Mouse (Mus musculus) liver, embryonic 13.5 days (tissue): ENCODE measurements around the gene Eva1b. TPM values are rescaled to one million over a fixed set of nuclear protein-coding genes. Genes with fewer than 3 reads are reported as not detected.
A peak's percentile ranks its signal among the peaks of the same experiment; 100 is the strongest.

Experiments
- ATAC-seq: fragments of 200-750 bp; cut with Nextera tagmentation; 2 replicates; pipeline ENCODE4 v1.8.0; 2017; ENCODE audit warnings: low read depth, mild to moderate bottlenecking, moderate number of reproducible peaks, moderate library complexity
- DNase-seq: peaks from one replicate; pipeline ENCODE4 v3.0.0; 2022
- H3K27ac ChIP-seq: fragments of 300-500 bp; sonication (generic); 2 replicates; pipeline ENCODE4 v1.5.1; 2015; ENCODE audit warnings: moderate library complexity, mild to moderate bottlenecking, inconsistent platforms
- H3K27me3 ChIP-seq: fragments of 300-500 bp; sonication (generic); 2 replicates; pipeline ENCODE4 v1.6.1; 2015; ENCODE audit warnings: mild to moderate bottlenecking, inconsistent platforms
- H3K36me3 ChIP-seq: fragments of 300-500 bp; sonication (generic); 2 replicates; pipeline ENCODE4 v1.6.1; 2015; ENCODE audit warnings: mild to moderate bottlenecking, inconsistent platforms
- H3K4me1 ChIP-seq: fragments of 300-500 bp; sonication (generic); replicated peaks from 2 replicates; pipeline ENCODE4 v1.6.1; 2015; ENCODE audit warnings: inconsistent platforms
- H3K4me2 ChIP-seq: fragments of 300-500 bp; sonication (generic); 2 replicates; pipeline ENCODE4 v1.6.1; 2015; ENCODE audit warnings: inconsistent platforms, mild to moderate bottlenecking, moderate library complexity
- H3K4me3 ChIP-seq: fragments of 300-500 bp; sonication (generic); replicated peaks from 2 replicates; pipeline ENCODE4 v1.5.1; 2015; ENCODE audit warnings: mild to moderate bottlenecking, inconsistent platforms
- H3K9ac ChIP-seq: fragments of 300-500 bp; sonication (generic); 2 replicates; pipeline ENCODE4 v1.6.1; 2015; ENCODE audit warnings: mild to moderate bottlenecking, inconsistent platforms
- H3K9me3 ChIP-seq: fragments of 300-500 bp; sonication (generic); replicated peaks from 2 replicates; pipeline ENCODE4 v1.6.1; 2016; ENCODE audit warnings: inconsistent platforms
- WGBS: fragments of 180-500 bp; shearing (Covaris S2); methylation state at CpG from one replicate; pipeline ENCODE4 v1.1.7; 2015; ENCODE audit not compliant: insufficient replicate concordance; 5-methylcytosine and 5-hydroxymethylcytosine counted together
- polyA plus RNA-seq: library from polyadenylated mRNA; unstranded; fragments of >200 nt; fragmentation: Nextera tagmentation; extraction: Ambion mirVana; gene quantifications from 2 replicates; pipeline ENCODE4 v1.2.1, GENCODE M21; 2015

Eva1b gene
- polyA plus RNA-seq = 11.8 and 13.3 TPM in 2 replicates

DNA sequence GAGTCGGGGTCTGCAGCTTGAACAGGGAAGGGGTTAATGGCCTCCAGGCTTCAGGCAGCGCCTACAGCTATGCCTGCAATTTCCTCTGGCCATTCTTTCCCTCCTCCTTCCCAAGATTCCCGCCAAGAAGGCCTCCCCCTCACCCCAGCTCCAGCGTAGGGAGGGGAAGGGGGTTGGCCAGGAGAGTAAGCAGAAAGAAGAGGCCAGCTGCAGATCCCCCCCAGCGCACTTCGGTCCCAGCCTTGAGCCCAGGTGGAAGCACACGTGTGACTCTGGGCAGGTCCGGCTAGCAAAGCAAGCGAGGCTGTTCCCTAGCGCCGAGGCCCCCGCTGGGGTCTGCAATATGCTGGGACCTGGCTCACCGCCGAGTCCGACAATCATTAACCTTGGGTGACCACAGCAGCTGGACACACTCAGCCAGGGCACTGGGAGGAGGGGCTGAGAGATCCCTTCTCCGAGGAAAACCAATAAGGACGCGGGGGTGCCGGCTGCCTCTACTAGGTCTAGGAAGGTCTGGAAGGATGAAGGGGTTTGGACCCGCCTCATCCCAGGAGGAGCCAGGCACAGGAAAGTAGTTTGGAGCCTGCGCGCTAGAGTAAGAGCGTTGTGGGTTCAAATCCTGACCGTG, at the start of gene Eva1b:
TSS of gene Eva1b (plus strand) at position 212 of the 628 bp plus-strand sequence.
- no peaks in the 10 kb centered on the region for H3K9me3 ChIP-seq
- H3K27me3 ChIP-seq = peaks cover 50% of the 10 kb centered on the region
- peak within 1 kb of the TSS; percentile 61 for H3K9ac ChIP-seq
- peak within 1 kb of the TSS; percentile 67 for H3K27ac ChIP-seq
- ATAC-seq (peak; percentile 66), DNase-seq (no peak)
- no peaks in the 10 kb centered on the region for H3K36me3 ChIP-seq
- WGBS = 23% methylated on average over 24 of the region's 24 CpGs
- H3K4me1 ChIP-seq = peaks cover 32% of the 10 kb centered on the region
- H3K4me3 ChIP-seq = peak within 1 kb of the TSS; percentile 58
- peak within 1 kb of the TSS; percentile 67 for H3K4me2 ChIP-seq

DNA sequence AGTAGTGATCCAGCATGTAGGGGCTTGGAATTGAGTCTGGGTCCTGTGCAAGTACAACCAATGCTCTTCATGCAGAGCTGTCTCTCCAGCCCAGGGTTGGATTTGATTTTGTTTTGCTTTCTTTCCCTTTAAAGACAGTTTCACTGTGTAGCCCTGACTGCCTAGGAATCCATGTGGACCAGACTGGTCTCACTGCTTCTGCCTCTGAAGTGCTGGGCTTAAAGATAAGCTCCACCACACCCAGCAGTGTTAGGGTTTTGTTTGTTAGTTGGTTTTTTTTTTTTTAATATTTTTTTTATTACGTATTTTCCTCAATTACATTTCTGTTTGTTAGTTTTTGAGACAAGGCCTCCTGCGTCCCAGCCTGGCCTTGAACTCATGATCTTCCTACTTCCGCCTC, 48.2 kb upstream of the Eva1b start:
- DNase-seq = peak; percentile 51
- ATAC-seq = no peak; the same call in 1 of the 2 replicates
- Histone ChIP-seq H3K9me3 (no peaks in the 10 kb centered on the region), H3K27me3 (no peaks in the 10 kb centered on the region), H3K4me1 (peaks cover 72% of the 10 kb centered on the region), H3K4me2 (peak overlapping the region; percentile 46), H3K4me3 (peak overlapping the region; percentile 13; the same call in 1 of the 2 replicates), H3K36me3 (peaks cover 14% of the 10 kb centered on the region), H3K9ac (peak overlapping the region; percentile 56), H3K27ac (peak overlapping the region; percentile 98)
- 46% methylated on average over 3 of the region's 3 CpGs for WGBS

DNA sequence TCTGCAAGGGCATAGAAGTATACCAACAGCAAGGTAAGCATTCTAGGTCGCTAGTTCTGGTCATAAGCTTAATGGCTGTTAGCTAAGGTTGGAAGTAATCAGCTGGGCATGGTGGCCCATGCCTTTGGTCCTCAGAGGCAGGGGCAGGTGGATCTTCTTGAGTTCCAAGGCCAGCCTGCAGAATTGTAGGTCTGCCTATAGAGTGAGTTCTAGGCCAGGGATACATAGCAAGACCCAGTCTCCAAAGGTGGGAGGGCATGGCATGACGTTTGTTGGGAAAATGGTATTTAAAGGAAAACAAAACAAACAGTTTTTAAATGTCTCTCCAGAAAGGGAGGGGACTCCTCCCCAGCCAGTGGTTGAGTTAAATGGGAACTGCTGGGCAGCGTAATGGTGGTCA, 46.8 kb upstream of the Eva1b start:
- Histone ChIP-seq H3K9ac (no peak overlapping the region), H3K4me1 (peaks cover 86% of the 10 kb centered on the region), H3K9me3 (no peaks in the 10 kb centered on the region), H3K27ac (peak overlapping the region; percentile 98), H3K27me3 (no peaks in the 10 kb centered on the region), H3K36me3 (peaks cover 14% of the 10 kb centered on the region), H3K4me2 (no peak overlapping the region), H3K4me3 (no peak overlapping the region)
- no peak for ATAC-seq
- no peak for DNase-seq
- 81% methylated on average over 3 of the region's 3 CpGs for WGBS

DNA sequence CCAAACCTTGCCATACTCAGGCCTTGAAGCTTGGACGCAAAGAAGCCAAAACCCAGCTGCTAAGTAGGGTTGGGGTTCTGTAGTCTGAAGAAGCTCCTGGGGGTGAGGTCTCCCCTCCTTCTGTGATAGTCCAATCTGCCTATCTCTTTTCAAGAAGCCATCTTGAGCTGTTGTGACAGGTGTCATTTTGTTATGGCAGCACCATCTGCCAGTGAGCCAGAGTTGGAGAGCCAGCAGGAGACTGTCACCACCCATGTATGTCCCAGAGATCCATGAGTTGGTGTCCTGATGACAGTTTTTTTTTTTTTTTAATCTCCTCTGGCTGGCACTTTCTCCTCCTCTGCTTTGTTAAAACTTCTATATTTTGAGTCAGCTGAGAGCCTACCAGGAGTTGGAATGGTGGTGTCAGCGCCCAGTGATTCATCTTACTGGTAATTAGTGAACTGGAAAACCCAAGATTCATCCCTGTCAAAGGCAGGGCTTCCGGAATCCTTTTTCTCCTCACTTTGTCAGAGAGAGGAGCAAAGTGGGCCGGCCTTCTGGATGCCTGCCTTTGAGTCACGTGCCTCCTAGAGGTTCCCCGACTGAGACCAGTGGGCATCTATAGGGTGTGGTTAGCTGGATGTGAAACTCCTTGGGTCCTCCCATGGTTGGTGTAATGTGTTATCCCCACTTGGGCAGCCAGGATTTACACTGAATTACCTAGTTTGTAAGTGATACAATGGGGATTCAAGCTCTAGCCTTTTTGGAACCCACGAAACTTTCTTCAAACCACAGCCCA, 45.3 kb upstream of the Eva1b start:
- ATAC-seq (peak; percentile 58), DNase-seq (peak; percentile 63)
- Histone ChIP-seq H3K4me1 (peaks cover 93% of the 10 kb centered on the region), H3K36me3 (peaks cover 14% of the 10 kb centered on the region), H3K27ac (peak overlapping the region; percentile 98), H3K4me3 (peak overlapping the region; percentile 98), H3K9me3 (no peaks in the 10 kb centered on the region), H3K4me2 (peak overlapping the region; percentile 99), H3K9ac (peak overlapping the region; percentile 95), H3K27me3 (no peaks in the 10 kb centered on the region)
- WGBS = 46% methylated on average over 7 of the region's 7 CpGs

DNA sequence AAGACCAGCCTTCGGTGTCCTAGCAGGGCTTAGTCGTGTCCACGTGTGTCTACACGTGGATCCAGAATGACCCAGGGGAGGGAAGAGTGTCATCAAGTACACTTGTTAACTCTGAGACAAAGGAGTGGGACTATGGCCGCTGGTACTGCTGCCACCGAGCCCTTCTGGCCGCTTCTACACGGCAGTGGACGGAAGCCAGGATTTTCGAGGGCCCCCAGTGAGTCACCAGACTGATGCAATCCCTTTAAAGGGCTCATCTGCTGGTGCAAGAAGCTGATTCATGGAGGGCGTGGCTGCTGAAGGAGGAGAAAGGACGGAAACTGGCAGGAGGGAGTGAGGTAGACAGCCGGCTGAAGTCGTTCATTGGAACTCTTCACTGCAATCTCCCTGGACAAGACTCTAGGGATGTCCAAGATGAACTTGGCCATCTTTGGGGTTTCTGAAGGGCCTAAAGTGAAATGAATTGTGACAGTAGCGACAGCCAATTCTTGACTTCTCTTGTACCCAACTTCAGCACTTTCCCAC, 44.4 kb upstream of the Eva1b start:
- WGBS = under 1% methylated on average over 15 of the region's 15 CpGs
- Histone ChIP-seq H3K9me3 (no peaks in the 10 kb centered on the region), H3K27ac (peak overlapping the region; percentile 98), H3K4me1 (peaks cover 93% of the 10 kb centered on the region), H3K9ac (peak overlapping the region; percentile 95), H3K27me3 (no peaks in the 10 kb centered on the region), H3K4me3 (peak overlapping the region; percentile 98), H3K36me3 (peaks cover 9% of the 10 kb centered on the region), H3K4me2 (peak overlapping the region; percentile 99)
- peak; percentile 80 for ATAC-seq
- peak; percentile 89 for DNase-seq

DNA sequence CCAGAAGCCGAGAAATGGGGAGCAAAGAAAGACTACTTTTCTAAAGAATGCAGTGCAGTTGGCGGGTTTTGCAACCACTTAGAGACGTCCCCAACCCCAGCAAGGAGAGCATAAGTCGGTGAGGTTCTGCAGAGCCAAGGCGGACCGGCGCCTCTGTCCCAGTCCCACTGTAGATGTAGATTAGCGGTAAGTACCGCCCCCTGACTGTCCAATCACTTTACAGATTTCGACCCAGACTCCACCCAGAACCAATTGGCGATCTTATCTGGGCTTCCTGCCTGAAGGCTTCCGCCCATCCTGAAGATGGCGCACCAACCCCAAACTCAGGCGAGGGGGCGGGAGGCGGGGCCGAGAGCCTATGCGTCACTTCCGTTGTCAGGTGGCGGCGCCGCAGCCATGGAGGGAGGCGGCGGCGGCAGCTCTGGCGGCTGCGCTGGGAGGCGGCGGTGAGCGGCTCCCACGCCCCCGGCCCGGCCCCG, 43.9 kb upstream of the Eva1b start, which contains the start of gene Stk40:
TSS of gene Stk40 (plus strand) at position 368 of the 479 bp plus-strand sequence.
- peak within 1 kb of the TSS; percentile 98 for H3K4me3 ChIP-seq
- ATAC-seq (peak; percentile 87), DNase-seq (peak; percentile 94)
- H3K9me3 ChIP-seq = no peaks in the 10 kb centered on the region
- H3K27ac ChIP-seq = peak within 1 kb of the TSS; percentile 98
- peak within 1 kb of the TSS; percentile 99 for H3K4me2 ChIP-seq
- no peaks in the 10 kb centered on the region for H3K27me3 ChIP-seq
- under 1% methylated on average over 34 of the region's 34 CpGs for WGBS
- peaks cover 4% of the 10 kb centered on the region for H3K36me3 ChIP-seq
- peak within 1 kb of the TSS; percentile 95 for H3K9ac ChIP-seq
- peaks cover 93% of the 10 kb centered on the region for H3K4me1 ChIP-seq

DNA sequence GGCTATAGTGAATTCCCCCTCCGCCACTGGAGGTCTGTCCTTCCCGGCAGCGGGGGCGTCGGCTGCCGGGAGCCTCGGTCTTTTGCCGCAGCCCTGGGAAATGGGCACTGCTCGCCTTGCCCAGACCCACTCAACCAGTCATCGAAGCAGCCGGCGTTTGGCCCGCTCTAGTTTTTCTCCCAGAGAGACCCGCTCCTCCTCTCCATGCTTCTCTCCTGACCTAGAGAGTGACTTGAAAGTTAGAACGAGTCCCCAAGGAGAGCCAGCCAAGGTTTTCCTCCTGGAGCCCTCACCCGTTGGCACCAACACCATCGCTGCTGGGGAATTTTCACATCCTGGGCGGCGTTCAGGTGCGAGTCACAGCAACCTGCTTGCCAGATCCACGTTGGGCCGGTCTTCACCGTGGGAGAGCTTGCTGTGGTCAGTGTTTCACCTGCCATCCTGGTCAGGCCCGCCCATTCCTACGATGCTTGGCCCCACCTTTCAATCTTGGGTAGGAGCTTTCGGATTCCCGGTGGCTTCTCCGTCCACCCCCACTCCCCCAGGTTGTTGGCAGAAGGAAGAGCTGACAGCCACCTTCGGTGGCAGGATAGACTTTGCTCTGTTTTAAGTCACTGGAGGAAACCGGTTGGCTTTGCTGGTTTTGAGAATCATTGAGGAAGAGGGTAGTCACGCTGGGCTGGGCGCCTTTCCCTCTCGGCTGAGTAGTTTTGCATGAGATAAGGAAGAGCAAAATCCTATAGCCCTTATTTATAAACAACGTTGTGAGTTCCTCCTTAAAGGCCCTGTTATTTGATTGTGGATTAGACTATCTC, 43.1 kb upstream of the Eva1b start:
- 0 out of 2 replicates have a peak, but pooled peaks have one; percentile 4 for ATAC-seq
- DNase-seq = peak; percentile 23
- H3K4me1 ChIP-seq = peaks cover 93% of the 10 kb centered on the region

DNA sequence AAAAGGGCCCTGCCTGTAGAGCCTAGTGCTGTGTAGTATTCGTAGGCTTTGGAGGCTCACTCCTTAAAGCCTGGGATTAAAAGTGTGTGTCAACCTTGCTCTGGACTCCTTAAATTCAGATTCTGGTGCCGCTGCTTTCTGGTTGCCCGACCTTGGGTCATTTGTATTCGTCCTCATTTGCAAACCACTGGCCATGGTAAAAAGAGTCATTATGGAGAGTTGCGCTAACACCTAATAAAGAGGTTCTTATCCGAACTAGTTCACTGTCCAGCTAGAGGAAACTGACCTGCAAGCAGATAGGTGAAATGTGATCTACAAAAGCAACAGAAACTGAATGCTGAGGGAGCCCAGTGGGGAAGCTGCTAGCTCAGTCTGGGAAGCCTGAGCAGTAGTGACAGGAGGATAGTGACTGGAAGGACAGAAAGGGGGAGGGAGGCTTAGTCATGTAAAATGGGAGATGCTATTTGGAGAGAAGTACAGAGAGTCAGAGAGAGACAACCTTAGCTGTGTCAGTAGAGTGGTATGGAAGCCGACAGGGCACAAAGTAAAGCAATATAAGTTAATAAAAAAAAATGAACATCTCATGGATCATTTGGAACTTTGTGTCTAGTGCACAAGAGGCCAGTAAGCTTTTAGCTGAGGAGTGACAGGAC, 42.3 kb upstream of the Eva1b start:
- peak overlapping the region; percentile 95 for H3K9ac ChIP-seq
- peak overlapping the region; percentile 98; the same call in 1 of the 2 replicates for H3K27ac ChIP-seq
- WGBS = 71% methylated on average over 7 of the region's 7 CpGs

More for the DNA sequence above, 43.1 kb upstream of the Eva1b start:
- Histone ChIP-seq H3K27ac (peak overlapping the region; percentile 98), H3K9me3 (no peaks in the 10 kb centered on the region), H3K9ac (peak overlapping the region; percentile 95), H3K36me3 (no peaks in the 10 kb centered on the region), H3K27me3 (no peaks in the 10 kb centered on the region), H3K4me3 (peak overlapping the region; percentile 98), H3K4me2 (peak overlapping the region; percentile 99)
- WGBS = under 1% methylated on average over 34 of the region's 34 CpGs

DNA sequence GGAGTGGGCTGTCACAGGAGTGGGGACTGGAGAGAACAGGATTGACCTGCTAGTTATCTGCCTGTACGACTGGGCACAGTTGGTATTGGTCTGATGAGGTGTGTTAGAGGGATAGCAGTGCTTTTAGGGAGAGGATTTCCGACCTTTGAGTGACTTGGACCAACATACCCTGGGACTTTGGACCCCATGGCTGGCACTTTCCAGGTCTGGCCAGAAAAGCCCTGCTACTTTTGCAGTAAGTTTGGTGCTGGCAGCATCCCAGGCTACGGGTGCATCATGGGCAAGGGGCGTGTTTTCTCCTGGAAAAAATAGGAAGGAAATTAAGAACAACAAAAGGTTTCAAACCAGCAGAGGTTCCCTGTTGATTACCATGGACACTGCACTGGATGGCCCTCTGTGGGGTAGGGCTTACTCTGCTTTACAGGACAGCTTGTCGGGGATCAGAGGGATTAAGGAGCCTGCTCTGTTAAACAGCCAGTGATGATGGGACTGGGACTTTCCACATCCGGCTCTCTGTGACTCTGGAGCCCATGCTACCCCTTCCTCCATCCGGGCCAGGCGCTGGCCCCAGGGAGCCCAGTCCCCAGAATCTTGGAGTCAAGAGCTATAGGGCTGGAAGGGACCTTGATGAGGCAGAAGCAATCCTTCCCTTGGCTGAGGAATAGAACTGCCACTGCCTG, 39.3 kb upstream of the Eva1b start:
- no peak overlapping the region for H3K4me3 ChIP-seq

More for the DNA sequence above, 42.3 kb upstream of the Eva1b start:
- Histone ChIP-seq H3K4me3 (peak overlapping the region; percentile 98), H3K4me2 (peak overlapping the region; percentile 99), H3K27me3 (no peaks in the 10 kb centered on the region), H3K9me3 (no peaks in the 10 kb centered on the region), H3K36me3 (no peaks in the 10 kb centered on the region), H3K4me1 (peaks cover 93% of the 10 kb centered on the region)
- DNase-seq (no peak), ATAC-seq (no peak)

More for the DNA sequence above, 39.3 kb upstream of the Eva1b start:
- ATAC-seq (no peak), DNase-seq (no peak)
- Histone ChIP-seq H3K4me2 (no peak overlapping the region), H3K4me1 (peaks cover 82% of the 10 kb centered on the region), H3K27me3 (no peaks in the 10 kb centered on the region), H3K9me3 (no peaks in the 10 kb centered on the region), H3K27ac (no peak overlapping the region), H3K9ac (0 out of 2 replicates have a peak overlapping the region, but pooled peaks have one; percentile 36), H3K36me3 (no peaks in the 10 kb centered on the region)
- 62% methylated on average over 8 of the region's 8 CpGs for WGBS
